Mouse (Mus musculus): ENCODE data around the gene Sh2d6.

Gene Sh2d6

GRCm38 (mm10) chr6:72521607-72522006 lies at the start of gene Sh2d6:
TSS of gene Sh2d6 (minus strand) at chr6:72521707.
- no peak for DNase-seq

GRCm38 (mm10) chr6:72570644-72571397 lies 49.3 kb upstream of the Sh2d6 start:
- no peak for DNase-seq

- no peak for DNase-seq
Observed at GRCm38 (mm10) chr6:72568736-72569135, 47.2 kb upstream of the Sh2d6 start.

- no peak for DNase-seq
Observed at GRCm38 (mm10) chr6:72567508-72567907, 46.0 kb upstream of the Sh2d6 start.

- peak; percentile 92 to 95 for DNase-seq
Observed at GRCm38 (mm10) chr6:72566044-72566443, 44.5 kb upstream of the Sh2d6 start.

- no peak for DNase-seq
Observed at GRCm38 (mm10) chr6:72565506-72565905, 44.0 kb upstream of the Sh2d6 start.

GRCm38 (mm10) chr6:72562894-72563293 lies 41.4 kb upstream of the Sh2d6 start:
- DNase-seq = peak; percentile 18 to 41

- DNase-seq = no peak
Observed at GRCm38 (mm10) chr6:72562486-72562885, 41.0 kb upstream of the Sh2d6 start.

GRCm38 (mm10) chr6:72560801-72561200 lies 39.3 kb upstream of the Sh2d6 start:
- DNase-seq = no peak

- no peak for DNase-seq
Observed at GRCm38 (mm10) chr6:72553079-72553412, 31.5 kb upstream of the Sh2d6 start.

- DNase-seq = peak; percentile 45 to 52
Observed at GRCm38 (mm10) chr6:72552171-72553078, 30.9 kb upstream of the Sh2d6 start.

GRCm38 (mm10) chr6:72550503-72551100 lies 29.1 kb upstream of the Sh2d6 start:
- DNase-seq = no peak

- no peak for DNase-seq
Observed at GRCm38 (mm10) chr6:72550025-72550424, 28.5 kb upstream of the Sh2d6 start.

- no peak for DNase-seq
Observed at GRCm38 (mm10) chr6:72549041-72549580, 27.6 kb upstream of the Sh2d6 start.

GRCm38 (mm10) chr6:72547862-72548261 lies 26.4 kb upstream of the Sh2d6 start:
- DNase-seq = no peak

GRCm38 (mm10) chr6:72547121-72547520 lies 25.6 kb upstream of the Sh2d6 start:
- DNase-seq = no peak

GRCm38 (mm10) chr6:72545377-72545776 lies 23.9 kb upstream of the Sh2d6 start:
- no peak for DNase-seq

GRCm38 (mm10) chr6:72544283-72544987 lies 22.9 kb upstream of the Sh2d6 start, which contains the start of gene Capg:
TSS of gene Capg (plus strand) at chr6:72544391.
- no peak for DNase-seq

- no peak for DNase-seq
Observed at GRCm38 (mm10) chr6:72543265-72543850, 21.9 kb upstream of the Sh2d6 start.

- DNase-seq = peak; percentile 89 to 91
Observed at GRCm38 (mm10) chr6:72538562-72539031, 17.1 kb upstream of the Sh2d6 start.

GRCm38 (mm10) chr6:72537998-72538500 lies 16.5 kb upstream of the Sh2d6 start:
- DNase-seq = peak; percentile 21 to 26

- DNase-seq = peak; percentile 84 to 91
Observed at GRCm38 (mm10) chr6:72535165-72535564, 13.7 kb upstream of the Sh2d6 start.

All from cerebellum, postnatal 14 days (tissue).